Mouse (Mus musculus): ENCODE measurements around the gene 4930432M17Rik. TPM values are rescaled to one million over a fixed set of nuclear protein-coding genes. Genes with fewer than 3 reads are reported as not detected.

4930432M17Rik gene
- total and polyA plus RNA-seq, 3 experiments: not detected

- intact Hi-C loops (cut with DNase I): no loop called here
- DNase-seq: no peak
- Histone ChIP-seq H3K79me2 (replicated peaks; ENCODE audit: control insufficient read depth, insufficient read depth, low read length) (no peaks in the 10 kb centered on the region), H3K9ac (ENCODE audit: low read depth, low read length) (no peak overlapping the region), H3K27ac (no peak overlapping the region), H3K4me1 (ENCODE audit: control insufficient read depth, insufficient read depth, low read length) (no peaks in the 10 kb centered on the region; the same call in 1 of the 2 replicates), H3K27me3 (ENCODE audit: control insufficient read depth, insufficient read depth, low read length) (no peaks in the 10 kb centered on the region), H3K4me3 (no peak overlapping the region), H3K36me3 (ENCODE audit: control insufficient read depth, insufficient read depth, low read length) (no peaks in the 10 kb centered on the region)
- WGBS: 79% methylated on average over 4 of the region's 4 CpGs
- no peak for TF ChIP-seq POLR2A (IDR thresholded peaks at IDR 0.05; ENCODE audit: insufficient read depth, low read depth, low read length)
- TF ChIP-seq CTCF (IDR thresholded peaks at IDR 0.05): no peak
- no peak for TF ChIP-seq EP300 (IDR thresholded peaks at IDR 0.05; ENCODE audit: insufficient read depth, low read depth, low read length)
Measured at GRCm38 (mm10) chr3:121686408-121686911, 15.9 kb downstream of the 4930432M17Rik start.

- H3K9ac ChIP-seq (ENCODE audit: low read depth, low read length): no peak overlapping the region
- H3K27me3 ChIP-seq (ENCODE audit: control insufficient read depth, insufficient read depth, low read length): no peaks in the 10 kb centered on the region
- no peak overlapping the region for H3K4me3 ChIP-seq
- TF ChIP-seq EP300 (IDR thresholded peaks at IDR 0.05; ENCODE audit: insufficient read depth, low read depth, low read length): no peak
- TF ChIP-seq POLR2A (IDR thresholded peaks at IDR 0.05; ENCODE audit: insufficient read depth, low read depth, low read length): no peak
- TF ChIP-seq CTCF (IDR thresholded peaks at IDR 0.05): no peak
- H3K79me2 ChIP-seq (replicated peaks; ENCODE audit: control insufficient read depth, insufficient read depth, low read length): no peaks in the 10 kb centered on the region
- DNase-seq: peak in 1 of 2 experiments; percentile 5
- intact Hi-C loops (cut with DNase I): no loop called here
- no peak overlapping the region for H3K27ac ChIP-seq
- H3K4me1 ChIP-seq (ENCODE audit: control insufficient read depth, insufficient read depth, low read length): no peaks in the 10 kb centered on the region; the same call in 1 of the 2 replicates
- 85% methylated on average over 3 of the region's 3 CpGs for WGBS
- no peaks in the 10 kb centered on the region for H3K36me3 ChIP-seq (ENCODE audit: control insufficient read depth, insufficient read depth, low read length)
Measured at GRCm38 (mm10) chr3:121687741-121688140, 17.2 kb downstream of the 4930432M17Rik start.

- TF ChIP-seq EP300 (IDR thresholded peaks at IDR 0.05; ENCODE audit: insufficient read depth, low read depth, low read length): no peak
- TF ChIP-seq POLR2A (IDR thresholded peaks at IDR 0.05; ENCODE audit: insufficient read depth, low read depth, low read length): no peak
- TF ChIP-seq CTCF (IDR thresholded peaks at IDR 0.05): no peak
- Histone ChIP-seq H3K79me2 (replicated peaks; ENCODE audit: control insufficient read depth, insufficient read depth, low read length) (no peaks in the 10 kb centered on the region), H3K9ac (ENCODE audit: low read depth, low read length) (no peak overlapping the region), H3K4me1 (ENCODE audit: control insufficient read depth, insufficient read depth, low read length) (no peaks in the 10 kb centered on the region; the same call in 1 of the 2 replicates), H3K36me3 (ENCODE audit: control insufficient read depth, insufficient read depth, low read length) (no peaks in the 10 kb centered on the region), H3K4me3 (no peak overlapping the region), H3K27me3 (ENCODE audit: control insufficient read depth, insufficient read depth, low read length) (no peaks in the 10 kb centered on the region), H3K27ac (no peak overlapping the region)
- 62% methylated on average over 5 of the region's 5 CpGs for WGBS
- DNase-seq: no peak
- intact Hi-C loops (cut with DNase I): no loop called here
Measured at GRCm38 (mm10) chr3:121689029-121689428, 18.5 kb downstream of the 4930432M17Rik start.

GRCm38 (mm10) chr3:121689697-121690096, 19.1 kb downstream of the 4930432M17Rik start:
- no peaks in the 10 kb centered on the region for H3K27me3 ChIP-seq (ENCODE audit: control insufficient read depth, insufficient read depth, low read length)
- TF ChIP-seq EP300 (IDR thresholded peaks at IDR 0.05; ENCODE audit: insufficient read depth, low read depth, low read length): no peak
- TF ChIP-seq CTCF (IDR thresholded peaks at IDR 0.05): no peak
- TF ChIP-seq POLR2A (IDR thresholded peaks at IDR 0.05; ENCODE audit: insufficient read depth, low read depth, low read length): no peak
- H3K4me3 ChIP-seq: no peak overlapping the region
- no peaks in the 10 kb centered on the region for H3K79me2 ChIP-seq (replicated peaks; ENCODE audit: control insufficient read depth, insufficient read depth, low read length)
- WGBS: 93% methylated on average over 3 of the region's 3 CpGs
- DNase-seq: no peak
- no peaks in the 10 kb centered on the region; the same call in 1 of the 2 replicates for H3K4me1 ChIP-seq (ENCODE audit: control insufficient read depth, insufficient read depth, low read length)
- H3K36me3 ChIP-seq (ENCODE audit: control insufficient read depth, insufficient read depth, low read length): no peaks in the 10 kb centered on the region
- intact Hi-C loops (cut with DNase I): no loop called here
- no peak overlapping the region for H3K27ac ChIP-seq
- H3K9ac ChIP-seq (ENCODE audit: low read depth, low read length): no peak overlapping the region

- TF ChIP-seq CTCF (IDR thresholded peaks at IDR 0.05) (no peak), POLR2A (IDR thresholded peaks at IDR 0.05; ENCODE audit: insufficient read depth, low read depth, low read length) (no peak), EP300 (IDR thresholded peaks at IDR 0.05; ENCODE audit: insufficient read depth, low read depth, low read length) (no peak)
- peak; percentile 21 to 31 for DNase-seq
- Histone ChIP-seq H3K79me2 (replicated peaks; ENCODE audit: control insufficient read depth, insufficient read depth, low read length) (no peaks in the 10 kb centered on the region), H3K27ac (no peak overlapping the region), H3K36me3 (ENCODE audit: control insufficient read depth, insufficient read depth, low read length) (no peaks in the 10 kb centered on the region), H3K9ac (ENCODE audit: low read depth, low read length) (no peak overlapping the region), H3K27me3 (ENCODE audit: control insufficient read depth, insufficient read depth, low read length) (no peaks in the 10 kb centered on the region), H3K4me1 (ENCODE audit: control insufficient read depth, insufficient read depth, low read length) (no peaks in the 10 kb centered on the region; the same call in 1 of the 2 replicates), H3K4me3 (no peak overlapping the region)
- intact Hi-C loops (cut with DNase I): no loop called here
- WGBS: 68% methylated on average over 13 of the region's 13 CpGs
Measured at GRCm38 (mm10) chr3:121693001-121693730, 22.6 kb downstream of the 4930432M17Rik start.

GRCm38 (mm10) chr3:121693746-121694145, 23.2 kb downstream of the 4930432M17Rik start:
- H3K27ac ChIP-seq: no peak overlapping the region
- 83% methylated on average over 5 of the region's 5 CpGs for WGBS
- no peak overlapping the region for H3K9ac ChIP-seq (ENCODE audit: low read depth, low read length)
- no peak for TF ChIP-seq CTCF (IDR thresholded peaks at IDR 0.05)
- no peak for TF ChIP-seq POLR2A (IDR thresholded peaks at IDR 0.05; ENCODE audit: insufficient read depth, low read depth, low read length)
- TF ChIP-seq EP300 (IDR thresholded peaks at IDR 0.05; ENCODE audit: insufficient read depth, low read depth, low read length): no peak
- H3K36me3 ChIP-seq (ENCODE audit: control insufficient read depth, insufficient read depth, low read length): no peaks in the 10 kb centered on the region
- no peaks in the 10 kb centered on the region for H3K27me3 ChIP-seq (ENCODE audit: control insufficient read depth, insufficient read depth, low read length)
- no peaks in the 10 kb centered on the region for H3K79me2 ChIP-seq (replicated peaks; ENCODE audit: control insufficient read depth, insufficient read depth, low read length)
- H3K4me3 ChIP-seq: no peak overlapping the region
- H3K4me1 ChIP-seq (ENCODE audit: control insufficient read depth, insufficient read depth, low read length): peaks cover 1% of the 10 kb centered on the region
- DNase-seq: no peak
- intact Hi-C loops (cut with DNase I): no loop called here
